Mouse (Mus musculus): ENCODE measurements around the gene P3h4.

P3h4 gene

GRCm38 (mm10) chr11:100408835-100409462 is 5.7 kb downstream of the P3h4 start:
- DNase-seq (ENCODE audit: inconsistent ontology term), result no peak

DNA sequence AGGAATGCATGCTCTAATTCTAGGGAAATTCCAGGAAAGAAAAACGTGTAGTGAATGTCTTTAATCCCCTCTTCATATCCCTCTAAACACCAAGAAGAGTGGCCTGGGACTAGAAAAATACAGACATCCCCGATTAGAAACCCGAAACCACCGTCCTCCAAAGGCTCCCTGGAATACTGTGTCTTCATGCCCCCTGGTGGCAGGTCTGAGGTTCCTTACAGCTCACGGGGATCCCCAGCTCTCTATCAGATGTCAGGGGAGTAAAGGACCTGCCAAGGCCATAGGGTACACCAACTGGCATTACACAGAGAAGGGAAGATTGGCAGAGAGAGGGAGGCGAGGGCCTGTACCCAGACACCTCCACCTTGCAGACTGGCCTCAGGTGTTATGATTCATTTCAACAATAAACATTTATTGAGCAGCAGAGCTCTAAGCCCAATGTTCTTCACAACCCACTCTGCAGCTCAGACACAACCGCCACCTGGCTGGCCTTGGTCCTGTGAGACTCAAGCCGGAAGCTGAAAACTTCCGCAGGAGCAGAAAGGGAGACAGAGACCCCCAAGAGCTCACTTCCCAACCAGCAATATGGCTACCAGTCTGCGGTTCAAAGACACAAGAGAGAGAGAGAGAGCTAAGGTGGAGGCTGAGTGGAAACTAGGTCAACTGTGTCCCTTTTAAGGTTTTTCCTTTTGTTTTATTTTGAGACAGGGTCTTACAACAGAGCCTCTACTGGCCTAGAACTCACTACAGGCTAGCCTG is 6.4 kb downstream of the P3h4 start:
- peak; percentile 48 for DNase-seq (ENCODE audit: inconsistent ontology term)

DNA sequence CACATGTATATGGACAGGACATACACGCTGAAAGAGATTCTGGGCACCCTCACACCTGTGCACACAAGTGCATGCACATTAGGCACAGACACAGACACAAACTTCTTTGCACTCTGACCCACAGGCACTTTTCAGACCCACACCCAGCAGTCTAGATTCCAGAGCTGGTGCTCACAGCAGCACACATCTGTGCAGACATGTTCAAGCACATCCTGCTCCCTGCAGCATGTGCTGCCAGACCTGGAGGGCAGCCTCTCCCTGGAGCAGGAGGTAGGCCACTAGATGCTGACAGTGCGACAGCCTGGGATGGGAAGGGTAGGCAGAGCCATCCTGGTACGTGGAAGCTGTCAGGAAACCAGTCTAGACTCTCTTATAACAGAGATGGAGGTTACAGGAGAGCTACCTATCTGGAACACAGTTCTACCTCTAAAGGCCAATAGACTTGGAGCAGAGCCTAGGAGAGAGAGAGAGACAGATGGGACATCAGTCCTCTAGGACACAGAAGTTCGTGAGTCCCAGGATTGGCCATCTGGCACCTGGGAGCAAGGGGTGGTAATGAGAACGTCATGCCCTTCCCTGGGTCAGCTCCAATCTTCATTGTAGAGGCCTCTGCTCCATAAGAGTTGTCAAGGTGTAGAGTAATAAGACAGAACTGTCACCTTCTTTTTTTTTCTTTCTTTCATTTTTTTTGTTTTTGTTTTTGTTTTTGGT is 7.5 kb downstream of the P3h4 start:
- DNase-seq (ENCODE audit: inconsistent ontology term), result no peak

GRCm38 (mm10) chr11:100406273-100406672 is 8.4 kb downstream of the P3h4 start:
- DNase-seq (ENCODE audit: inconsistent ontology term), result no peak

GRCm38 (mm10) chr11:100404456-100405074 is 10.1 kb downstream of the P3h4 start:
- DNase-seq (ENCODE audit: inconsistent ontology term), result no peak

GRCm38 (mm10) chr11:100403445-100404134 is 11.0 kb downstream of the P3h4 start:
- no peak for DNase-seq (ENCODE audit: inconsistent ontology term)

DNA sequence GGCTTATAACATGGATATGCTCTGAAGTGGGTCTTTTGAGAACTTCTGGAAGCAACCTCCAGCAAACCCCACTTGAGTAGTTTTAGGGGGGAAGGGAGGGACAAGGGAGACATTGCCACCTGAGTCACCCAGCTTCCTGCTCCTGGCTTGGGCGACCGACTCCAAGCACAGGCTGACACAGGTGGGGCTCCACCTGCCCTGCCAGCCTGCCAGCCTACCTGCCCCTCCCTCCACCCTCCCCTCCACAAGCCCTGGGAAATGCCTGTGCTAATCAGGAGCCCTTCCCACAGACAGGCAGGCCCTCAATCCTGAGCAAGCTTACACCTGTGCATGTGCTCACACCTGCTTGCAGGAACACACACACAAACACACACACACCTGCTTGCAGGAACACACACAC is 12.0 kb downstream of the P3h4 start:
- no peak for DNase-seq (ENCODE audit: inconsistent ontology term)

GRCm38 (mm10) chr11:100402240-100402639 is 12.4 kb downstream of the P3h4 start:
- no peak for DNase-seq (ENCODE audit: inconsistent ontology term)

DNA sequence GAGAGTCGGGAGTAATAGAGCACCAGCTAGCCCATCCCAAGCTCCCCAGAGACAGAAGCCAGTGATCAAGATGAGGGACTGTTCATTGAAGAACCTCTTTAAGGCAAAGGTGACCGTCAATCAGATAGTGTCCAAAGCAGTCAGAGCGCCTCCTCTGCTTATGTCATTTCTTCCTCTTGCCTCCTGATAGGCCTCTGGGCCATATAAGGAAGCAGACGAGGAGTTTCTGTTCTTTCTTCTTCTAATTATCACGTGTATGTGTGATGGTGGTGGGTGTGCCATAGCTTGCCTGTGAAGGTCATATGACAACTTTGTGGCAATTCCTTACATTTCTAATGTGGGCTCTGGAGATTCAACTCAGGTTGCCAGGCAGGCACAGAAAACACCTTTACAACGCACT is 13.8 kb downstream of the P3h4 start:
- no peak for DNase-seq (ENCODE audit: inconsistent ontology term)

- no peak for DNase-seq (ENCODE audit: inconsistent ontology term)
These were observed 14.7 kb downstream of the P3h4 start for GRCm38 (mm10) chr11:100399727-100400538.

- no peak for DNase-seq (ENCODE audit: inconsistent ontology term)
These were observed 15.3 kb downstream of the P3h4 start for GRCm38 (mm10) chr11:100399320-100399719.

DNA sequence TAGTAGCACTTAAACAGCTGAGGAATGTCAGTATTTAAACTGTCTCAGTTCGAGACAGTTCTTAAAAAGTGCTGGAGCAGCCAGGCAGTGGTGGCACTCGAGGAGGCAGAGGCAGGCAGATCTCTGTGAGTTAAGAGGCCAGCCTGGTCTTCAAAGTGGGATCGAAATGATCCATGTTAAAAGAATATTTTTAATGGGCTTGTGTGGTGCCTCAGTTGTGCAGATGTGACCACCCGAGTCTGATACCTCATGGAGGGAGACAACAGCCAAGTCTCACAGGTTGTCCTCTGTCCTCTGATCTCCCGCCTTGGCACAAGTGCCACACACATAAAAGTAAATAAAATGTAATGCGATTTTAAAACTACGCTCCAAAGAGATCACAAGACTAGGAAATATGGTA is 16.1 kb downstream of the P3h4 start:
- no peak for DNase-seq (ENCODE audit: inconsistent ontology term)

GRCm38 (mm10) chr11:100397600-100398389 is 16.8 kb downstream of the P3h4 start, which contains the start of gene Jup:
TSS of gene Jup (minus strand) at chr11:100397763.
- DNase-seq (ENCODE audit: inconsistent ontology term), result peak; percentile 100

DNA sequence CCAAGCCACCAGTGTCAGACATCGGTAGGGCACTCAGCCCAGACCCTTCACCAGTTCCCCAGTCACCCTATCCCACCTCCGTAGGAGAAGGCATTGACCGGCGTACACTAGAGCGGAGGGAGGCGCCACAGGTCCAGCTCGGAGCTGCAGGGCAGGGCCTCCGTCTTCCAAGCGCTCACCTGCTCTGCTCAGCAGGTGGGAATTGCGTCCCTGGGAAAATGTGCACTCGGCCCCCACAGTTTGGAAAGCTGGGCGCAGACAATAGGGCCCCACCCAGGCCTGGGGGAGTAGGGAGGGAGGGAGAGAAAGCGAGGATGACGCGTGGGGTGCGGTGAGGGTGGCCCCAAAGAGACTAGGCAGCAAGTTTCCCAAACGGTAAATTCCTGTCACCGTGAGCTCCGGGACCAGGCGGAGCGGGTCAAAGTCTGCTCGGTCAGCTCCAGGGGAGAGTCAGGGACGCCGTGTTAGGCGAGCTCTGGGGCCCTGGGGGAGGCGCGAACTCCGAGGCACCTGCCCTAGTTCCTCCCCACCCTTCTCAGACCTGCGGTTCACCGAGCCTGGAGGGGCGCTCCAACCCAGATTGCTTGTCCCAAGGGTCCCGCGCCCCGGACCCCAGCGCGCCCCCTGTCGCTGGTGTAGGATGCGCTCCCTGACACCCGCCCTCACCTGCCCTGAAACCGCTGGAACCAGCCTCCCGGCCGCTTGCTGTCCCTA is 17.6 kb downstream of the P3h4 start:
- DNase-seq (ENCODE audit: inconsistent ontology term), result no peak

DNA sequence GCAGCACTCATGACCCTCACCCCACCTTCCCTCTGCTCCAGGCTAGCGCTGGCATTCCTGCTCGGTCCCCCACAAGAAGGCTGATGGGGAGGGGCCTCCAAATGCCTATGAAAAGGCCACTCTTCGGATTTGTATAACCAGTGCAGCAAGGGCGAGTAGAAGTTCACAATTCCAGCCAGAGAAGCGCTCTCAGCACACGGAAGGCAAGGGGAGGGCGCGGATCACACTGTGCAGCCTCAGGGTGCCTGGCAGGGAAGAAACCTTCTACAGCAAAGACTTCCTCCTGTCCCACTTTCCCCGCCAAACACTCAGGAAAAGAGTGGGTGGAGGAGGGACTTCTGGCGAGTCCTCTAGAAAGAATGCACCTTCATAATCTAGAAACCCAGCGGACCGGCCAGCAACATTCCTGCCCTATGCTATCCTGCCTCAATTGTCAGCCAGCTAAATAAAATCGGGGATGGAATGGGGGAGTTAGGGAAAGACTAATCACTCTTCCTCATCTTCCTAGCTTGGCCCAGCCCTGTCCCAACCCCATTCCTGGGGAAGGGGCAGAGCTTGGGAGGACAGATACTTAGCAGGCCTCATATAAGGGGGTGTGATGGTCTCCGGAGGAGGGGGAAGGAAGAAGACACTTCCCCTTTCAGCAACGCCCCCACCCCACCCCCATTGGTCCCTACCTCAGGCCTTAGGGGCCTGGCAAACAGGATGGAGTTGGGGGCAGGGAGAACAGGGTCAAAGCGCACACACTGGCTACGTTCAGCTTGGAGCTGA is 18.6 kb downstream of the P3h4 start:
- DNase-seq (ENCODE audit: inconsistent ontology term), result peak; percentile 72

GRCm38 (mm10) chr11:100395200-100395599 is 19.4 kb downstream of the P3h4 start:
- DNase-seq (ENCODE audit: inconsistent ontology term), result peak; percentile 72

DNA sequence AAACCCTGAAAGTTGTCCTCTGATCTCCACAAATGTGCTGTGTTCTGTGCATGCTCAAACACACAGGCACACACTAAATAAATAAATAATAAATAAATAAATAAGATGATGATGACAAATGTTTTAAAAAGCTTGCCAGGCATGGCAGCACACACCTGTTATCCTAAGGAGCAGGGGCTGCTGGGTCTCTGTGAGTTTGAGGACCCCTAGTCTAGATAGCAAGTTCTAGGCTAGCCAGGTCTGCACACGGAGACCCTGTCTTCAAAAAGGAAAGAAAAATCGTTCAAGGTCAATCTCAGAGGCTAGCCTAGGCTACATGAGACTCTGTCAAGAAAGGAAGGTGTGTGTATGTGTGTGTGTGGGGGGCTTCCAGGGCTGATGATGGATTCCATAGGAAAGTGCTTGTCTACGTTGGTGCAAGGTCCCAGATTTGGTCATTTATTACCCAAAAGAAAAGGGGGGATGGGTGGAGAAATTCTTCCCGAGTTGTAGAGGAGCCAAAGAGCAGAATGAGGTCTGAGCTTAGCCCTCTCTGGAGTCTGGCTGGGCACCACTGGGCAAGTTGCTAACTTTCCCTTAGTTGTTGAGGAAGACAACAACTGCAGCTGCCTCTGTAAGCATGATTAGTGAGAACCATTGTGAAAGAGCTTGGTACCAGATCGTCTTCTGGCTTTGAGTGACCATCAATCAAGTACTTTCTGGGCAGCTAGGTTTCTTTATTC is 20.1 kb downstream of the P3h4 start:
- DNase-seq (ENCODE audit: inconsistent ontology term), result no peak

GRCm38 (mm10) chr11:100393733-100394132 is 20.9 kb downstream of the P3h4 start:
- DNase-seq (ENCODE audit: inconsistent ontology term), result no peak

Measured in Muller cell, postnatal 12 days (primary cell).